Mouse (Mus musculus) hindlimb bud, embryonic 11.5 days (tissue): ENCODE measurements at regions not wholly inside any gene's neighbourhood (a gene's known extent, or its start where the extent isn't known, plus 50 kb on each side); places are given as distances from the start of the nearest gene placed in this dataset.

Experiments
- DNase-seq: peaks from one replicate; pipeline ENCODE4 v3.0.0-alpha.2; 2012; ENCODE audit warnings: low read depth, low spot score; ENCODE audit errors: extremely low spot score

DNA sequence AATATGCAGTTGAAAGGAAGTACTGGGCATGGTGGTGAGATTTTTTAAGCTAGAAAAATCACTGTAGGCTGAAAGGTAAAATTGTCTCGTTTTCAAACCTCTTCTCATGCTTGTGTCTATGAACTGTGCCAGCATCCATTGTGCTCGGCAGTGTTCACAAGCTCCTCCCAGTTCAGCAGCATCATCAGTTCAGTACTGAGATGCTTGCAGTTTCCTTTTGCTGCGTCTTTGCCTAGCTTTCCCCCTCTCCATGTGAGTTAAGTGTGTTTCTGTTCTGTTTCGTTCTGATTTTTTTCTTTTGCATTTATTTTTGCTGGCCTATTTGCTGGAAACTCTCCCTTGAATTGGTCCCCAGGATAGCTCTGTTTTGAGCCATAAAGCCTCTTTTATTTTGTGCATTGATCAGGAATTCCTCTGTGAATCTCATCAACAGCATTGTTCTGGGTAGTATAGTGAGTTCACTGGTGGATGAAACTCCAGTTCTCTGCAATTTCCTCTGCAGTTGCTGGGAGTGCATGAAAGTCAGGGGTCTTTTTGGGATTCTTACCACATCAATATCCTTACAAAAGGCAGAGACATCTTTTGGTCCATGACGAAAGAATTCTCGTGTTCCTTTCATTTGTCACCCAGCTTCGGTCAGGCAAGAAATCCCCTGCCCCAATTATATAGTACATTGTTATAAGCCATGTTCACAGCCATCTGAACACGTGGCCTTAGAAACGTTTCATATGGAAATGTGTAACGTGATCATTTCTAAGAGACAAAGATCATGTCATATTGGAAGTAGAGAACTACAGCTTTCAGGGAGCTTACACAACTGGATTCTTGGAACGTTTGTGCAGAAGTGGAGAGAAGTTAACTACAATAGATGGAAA is 326.2 kb upstream of the Frg1 start:
- no peak for DNase-seq

- no peak for DNase-seq
These were observed 300.1 kb upstream of the Frg1 start for GRCm38 (mm10) chr8:41717002-41717401.

GRCm38 (mm10) chr8:41713634-41714330 is 296.9 kb upstream of the Frg1 start:
- no peak for DNase-seq

DNA sequence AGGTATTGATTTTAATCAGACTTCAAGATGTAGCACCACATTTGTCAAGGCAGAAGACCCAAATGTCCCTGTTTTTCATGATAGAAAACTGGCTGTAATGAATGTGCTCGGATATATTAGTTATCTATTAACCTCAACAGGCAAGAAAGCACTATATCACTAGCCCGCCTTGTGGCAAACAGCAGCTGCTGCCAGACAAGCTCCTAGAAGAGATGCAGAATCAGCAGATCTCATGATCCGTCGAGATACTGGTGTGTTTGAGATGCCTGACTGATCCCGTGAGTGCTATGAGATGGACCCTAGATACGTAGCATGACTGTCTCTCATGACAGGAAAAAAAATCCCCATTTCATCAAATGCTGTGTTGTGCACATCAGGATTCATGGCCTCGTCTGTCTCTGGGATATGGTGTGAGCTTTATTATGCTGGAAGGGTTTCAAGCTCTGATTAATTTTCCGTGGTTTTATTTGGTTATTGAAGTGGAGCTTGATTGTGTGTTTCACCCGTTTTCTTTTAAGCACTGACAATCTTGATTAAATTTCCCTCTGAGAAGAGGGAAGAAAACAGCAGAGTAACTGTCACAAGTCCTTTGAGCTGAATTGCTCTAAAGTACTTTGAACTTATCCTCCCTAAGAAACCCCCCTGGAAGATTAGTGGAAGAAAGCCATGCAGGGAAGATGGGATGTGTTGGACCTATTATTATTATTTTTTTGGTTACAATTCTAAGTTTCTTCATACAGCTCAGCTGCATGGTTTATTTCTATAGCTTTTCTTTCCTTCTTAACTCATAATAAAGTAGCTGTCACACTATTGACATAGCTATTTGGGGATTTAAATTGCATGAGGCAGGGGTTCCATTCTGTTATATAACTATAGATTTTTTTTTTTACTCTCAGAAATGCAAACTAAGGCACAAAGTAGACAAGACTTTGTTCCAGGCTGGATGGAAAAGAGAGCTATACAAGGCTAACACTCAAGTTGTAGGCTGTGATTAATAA is 287.4 kb upstream of the Frg1 start:
- DNase-seq, result no peak
